ENCODE assay signal across 10 mouse cellular contexts in genomic region chr5:101700607-101701006, GRCm38 (mm10). TPM values are rescaled to one million over a fixed set of nuclear protein-coding genes. Genes with fewer than 3 reads are reported as not detected.
DNase-seq lines count a peak whose midpoint lies in the region; ATAC-seq and TF ChIP-seq lines count a peak whose summit lies in the region.
"Had no signal": no experiment of that assay in that cellular context is flagged by ENCODE, and none has a peak within 500 bp of the region (broad histone marks: within the 10 kb centered on the region; RNA-seq: fewer than 3 reads in every experiment).

No protein-coding gene starts in this region.

- in situ Hi-C loops in ES-E14 (cut with MboI; ENCODE audit: low sequenced_read_pairs in 2 of 2, unreplicated experiment in 2 of 2): no loop called here

- no peak overlapping the region for H3K4me2 ChIP-seq in kidney, postnatal 0 days (ENCODE audit: low read length)
- no peak overlapping the region for H3K4me2 ChIP-seq in kidney, embryonic 14.5 days (replicated peaks; ENCODE audit: low read depth, low read length)
- H3K4me2 ChIP-seq in heart, embryonic 16.5 days (ENCODE audit: low read depth, low read length): peak overlapping the region; percentile 26; the same call in 1 of the 2 replicates
- H3K4me2 ChIP-seq in forebrain, embryonic 15.5 days (replicated peaks): no peak overlapping the region
- H3K4me2 ChIP-seq: embryonic facial prominence, embryonic 12.5 days; liver, embryonic 15.5 days had no signal

- under 1% methylated on average over 3 of the region's 3 CpGs for WGBS in kidney, postnatal 0 days
- 7% methylated on average over 3 of the region's 3 CpGs for WGBS in kidney, embryonic 14.5 days
- 3% methylated on average over 3 of the region's 3 CpGs for WGBS in heart, embryonic 16.5 days
- 8% methylated on average over 3 of the region's 3 CpGs for WGBS in forebrain, embryonic 15.5 days

- no peaks in the 10 kb centered on the region for H3K4me1 ChIP-seq in kidney, postnatal 0 days (replicated peaks; ENCODE audit: insufficient read depth, low read length)
- no peaks in the 10 kb centered on the region for H3K4me1 ChIP-seq in kidney, embryonic 14.5 days (ENCODE audit: control insufficient read depth, insufficient read depth, low read length)
- H3K4me1 ChIP-seq in ES-E14 (ENCODE audit: control insufficient read depth in 2 of 2, insufficient read depth in 2 of 2, low read length in 2 of 2, poor library complexity in 1 of 2): peaks cover 0 to 6% of the 10 kb centered on the region in 2 experiments; a peak in 1 of 4 replicates
- H3K4me1 ChIP-seq in heart, embryonic 16.5 days (ENCODE audit: control insufficient read depth, insufficient read depth, low read length): no peaks in the 10 kb centered on the region
- H3K4me1 ChIP-seq in forebrain, embryonic 15.5 days: no peaks in the 10 kb centered on the region
- H3K4me1 ChIP-seq: embryonic facial prominence, embryonic 12.5 days; liver, embryonic 15.5 days had no signal

- peak; percentile 73 for TF ChIP-seq CTCF in kidney, postnatal 0 days (IDR thresholded peaks at IDR 0.05; ENCODE audit: low read depth)

- H3K9me3 ChIP-seq in kidney, postnatal 0 days (replicated peaks; ENCODE audit: low read length): no peaks in the 10 kb centered on the region
- H3K9me3 ChIP-seq in kidney, embryonic 14.5 days (ENCODE audit: control insufficient read depth, low read length): no peaks in the 10 kb centered on the region
- H3K9me3 ChIP-seq in ES-E14 (ENCODE audit: control insufficient read depth, insufficient read depth, low read depth, low read length): no peaks in the 10 kb centered on the region
- H3K9me3 ChIP-seq in heart, embryonic 16.5 days (replicated peaks; ENCODE audit: control insufficient read depth, low read length): no peaks in the 10 kb centered on the region
- no peaks in the 10 kb centered on the region for H3K9me3 ChIP-seq in forebrain, embryonic 15.5 days
- H3K9me3 ChIP-seq: embryonic facial prominence, embryonic 12.5 days; liver, embryonic 15.5 days had no signal

- peak; percentile 48 for DNase-seq in kidney, postnatal 0 days (ENCODE audit: low spot score)
- DNase-seq in A20 (ENCODE audit: low read depth, low spot score) (peak; percentile 1), ES-E14 (ENCODE audit: low read depth, low spot score) (peak; percentile 61)
- DNase-seq in naive thymus-derived CD4-positive, alpha-beta T cell, adult 2 months (ENCODE audit: low read depth): peak; percentile 52

- no peak overlapping the region for H3K4me3 ChIP-seq in kidney, postnatal 0 days (replicated peaks; ENCODE audit: low read depth, low read length)
- H3K4me3 ChIP-seq in kidney, embryonic 14.5 days (ENCODE audit: low read length): no peak overlapping the region
- H3K4me3 ChIP-seq in ES-E14 (ENCODE audit: insufficient read depth in 1 of 2, low read depth in 1 of 2, low read length in 2 of 2, poor library complexity in 1 of 2, severe bottlenecking in 1 of 2): no peak overlapping the region
- H3K4me3 ChIP-seq in heart, embryonic 16.5 days (ENCODE audit: low read length): no peak overlapping the region
- H3K4me3 ChIP-seq in forebrain, embryonic 15.5 days: no peak overlapping the region
- H3K4me3 ChIP-seq: embryonic facial prominence, embryonic 12.5 days; liver, embryonic 15.5 days had no signal

- no peak overlapping the region for H3K9ac ChIP-seq in kidney, postnatal 0 days (ENCODE audit: low read depth, low read length)
- no peak overlapping the region for H3K9ac ChIP-seq in kidney, embryonic 14.5 days (ENCODE audit: low read depth, low read length)
- no peak overlapping the region for H3K9ac ChIP-seq in ES-E14 (ENCODE audit: insufficient read depth, low read depth, low read length, poor library complexity, severe bottlenecking)
- H3K9ac ChIP-seq in heart, embryonic 16.5 days (ENCODE audit: low read length): no peak overlapping the region
- H3K9ac ChIP-seq in forebrain, embryonic 15.5 days (replicated peaks): no peak overlapping the region
- H3K9ac ChIP-seq: embryonic facial prominence, embryonic 12.5 days; liver, embryonic 15.5 days had no signal

- H3K27ac ChIP-seq in kidney, postnatal 0 days: no peak overlapping the region
- H3K27ac ChIP-seq in kidney, embryonic 14.5 days (ENCODE audit: low read depth, low read length): no peak overlapping the region
- H3K27ac ChIP-seq in ES-E14 (ENCODE audit: insufficient read depth, low read depth, low read length, poor library complexity, severe bottlenecking): no peak overlapping the region
- H3K27ac ChIP-seq in heart, embryonic 16.5 days (ENCODE audit: low read length): no peak overlapping the region
- no peak overlapping the region for H3K27ac ChIP-seq in forebrain, embryonic 15.5 days (replicated peaks)
- H3K27ac ChIP-seq: embryonic facial prominence, embryonic 12.5 days; liver, embryonic 15.5 days had no signal

- no peaks in the 10 kb centered on the region for H3K36me3 ChIP-seq in kidney, postnatal 0 days (ENCODE audit: insufficient read depth, low read length)
- H3K36me3 ChIP-seq in kidney, embryonic 14.5 days (ENCODE audit: control insufficient read depth, insufficient read depth, low read length): no peaks in the 10 kb centered on the region
- no peaks in the 10 kb centered on the region for H3K36me3 ChIP-seq in ES-E14 (ENCODE audit: control insufficient read depth, insufficient read depth, low read length, poor library complexity, severe bottlenecking)
- H3K36me3 ChIP-seq in heart, embryonic 16.5 days (ENCODE audit: control insufficient read depth, insufficient read depth): no peaks in the 10 kb centered on the region
- no peaks in the 10 kb centered on the region for H3K36me3 ChIP-seq in forebrain, embryonic 15.5 days
- H3K36me3 ChIP-seq: embryonic facial prominence, embryonic 12.5 days; liver, embryonic 15.5 days had no signal

- ATAC-seq in kidney, postnatal 0 days (replicated peaks; ENCODE audit: low FRiP score, low read depth): no peak
- ATAC-seq in kidney, embryonic 14.5 days (ENCODE audit: low FRiP score, low TSS enrichment): no peak
- no peak for ATAC-seq in heart, embryonic 16.5 days (replicated peaks; ENCODE audit: extremely low read depth, insufficient read depth, low FRiP score)
- no peak for ATAC-seq in forebrain, embryonic 15.5 days (replicated peaks)
- ATAC-seq in frontal cortex, adult (ENCODE audit: low TSS enrichment): no peak; the same call in 1 of the 2 replicates

- no peaks in the 10 kb centered on the region for H3K27me3 ChIP-seq in kidney, postnatal 0 days (ENCODE audit: insufficient read depth, low read length)
- no peaks in the 10 kb centered on the region for H3K27me3 ChIP-seq in kidney, embryonic 14.5 days (ENCODE audit: control insufficient read depth, insufficient read depth, low read length)
- no peaks in the 10 kb centered on the region; the same call in 1 of the 2 replicates for H3K27me3 ChIP-seq in heart, embryonic 16.5 days (ENCODE audit: control insufficient read depth, insufficient read depth, low read length)
- H3K27me3 ChIP-seq in forebrain, embryonic 15.5 days: no peaks in the 10 kb centered on the region

TF ChIP-seq in ES-E14, 5 proteins besides CTCF, POLR2A, EP300 and RAD21:
- TF ChIP-seq HCFC1 (IDR thresholded peaks at IDR 0.05; ENCODE audit: borderline replicate concordance, insufficient read depth, low read length): no peak
- no peak for TF ChIP-seq ZC3H11A (IDR thresholded peaks at IDR 0.05; ENCODE audit: borderline replicate concordance, low read depth, low read length)
- TF ChIP-seq MAFK (IDR thresholded peaks at IDR 0.05; ENCODE audit: insufficient read depth, low read depth, low read length): no peak
- no peak for TF ChIP-seq CHD2 (IDR thresholded peaks at IDR 0.05; ENCODE audit: low read depth, low read length)
- TF ChIP-seq ZNF384 (IDR thresholded peaks at IDR 0.05; ENCODE audit: low read depth, low read length): no peak
TF ChIP-seq in ES-E14: peak in this region for 0.

RNA-seq across cellular contexts. Expression of gene Nkx6-1, which starts 35.8 kb away (rescaled TPM):
- polyA plus RNA-seq in kidney, postnatal 0 days (2015; fragmentation: Nextera tagmentation; extraction: Ambion mirVana): 0.51 and 0.52 TPM in 2 replicates
- 0.70 and 0.86 TPM in 2 replicates for polyA plus RNA-seq in kidney, embryonic 14.5 days (2014; fragmentation: Nextera tagmentation; extraction: Ambion mirVana)
- 0.04 and 0.11 TPM in 2 replicates for total RNA-seq in ES-E14 (2012; rRNA removed)
- polyA plus RNA-seq in heart, embryonic 16.5 days (2015; fragmentation: Nextera tagmentation; extraction: Ambion mirVana): 0.07 and 0.14 TPM in 2 replicates
- 0.18 and 0.32 TPM in 2 replicates for polyA plus RNA-seq in forebrain, embryonic 15.5 days (2015; fragmentation: Nextera tagmentation; extraction: Ambion mirVana)
- polyA plus RNA-seq: liver, embryonic 15.5 days had no signal

Comparison
In these comparisons a context has a peak if more than half of its experiments do, and no peak if none do; other contexts are left out.
1. DNase-seq: peak in every context shown above with its lines; median percentile 61 in ES-E14; 52 in naive thymus-derived CD4-positive, alpha-beta T cell, adult 2 months; 48 in kidney, postnatal 0 days; 1 in A20.